Mouse (Mus musculus) bone marrow macrophage, adult 2 months (primary cell): ENCODE results near the gene Rab14.

Source experiments
- CTCF ChIP-seq: IDR thresholded peaks from 2 replicates; pipeline ENCODE4 v1.5.1; 2012; ENCODE audit warnings: low read depth, mild to moderate bottlenecking, low read length, moderate library complexity
- POLR2A ChIP-seq: IDR thresholded peaks from 2 replicates; pipeline ENCODE4 v1.6.1; 2012; ENCODE audit warnings: mild to moderate bottlenecking, low read depth, low read length, borderline replicate concordance

DNA sequence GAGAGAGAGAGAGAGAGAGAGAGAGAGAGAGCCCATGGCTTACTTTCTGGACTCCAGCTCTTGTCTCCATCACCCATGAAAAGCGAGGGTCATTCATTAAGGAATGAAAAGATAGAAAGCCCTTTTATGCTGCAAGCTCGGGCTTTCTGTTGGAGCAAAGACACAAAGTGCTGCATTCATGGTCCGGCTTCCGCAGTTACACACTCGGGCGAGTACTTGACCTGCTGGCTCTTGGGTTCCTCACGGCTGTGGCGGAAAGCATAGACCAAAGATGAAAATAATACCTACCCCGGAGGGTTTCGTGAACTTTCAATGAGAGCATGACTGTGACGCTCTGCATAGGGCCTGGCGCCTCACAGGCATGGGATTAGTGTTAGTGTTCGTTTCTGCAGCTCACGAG, 14.4 kb upstream of the Rab14 start:
- no peak for TF ChIP-seq POLR2A
- no peak for TF ChIP-seq CTCF
